Mouse (Mus musculus): ENCODE measurements around the gene Nol11.
"Not testable (repeated sequence)": the region's sequence is repeated elsewhere in the genome, so short reads cannot be mapped to it uniquely, and the experiment has no call there.

The Nol11 gene

GRCm38 (mm10) chr11:107155292-107155691, 33.9 kb downstream of the Nol11 start:
- no peak for DNase-seq (ENCODE audit: low read depth, low spot score)

DNA sequence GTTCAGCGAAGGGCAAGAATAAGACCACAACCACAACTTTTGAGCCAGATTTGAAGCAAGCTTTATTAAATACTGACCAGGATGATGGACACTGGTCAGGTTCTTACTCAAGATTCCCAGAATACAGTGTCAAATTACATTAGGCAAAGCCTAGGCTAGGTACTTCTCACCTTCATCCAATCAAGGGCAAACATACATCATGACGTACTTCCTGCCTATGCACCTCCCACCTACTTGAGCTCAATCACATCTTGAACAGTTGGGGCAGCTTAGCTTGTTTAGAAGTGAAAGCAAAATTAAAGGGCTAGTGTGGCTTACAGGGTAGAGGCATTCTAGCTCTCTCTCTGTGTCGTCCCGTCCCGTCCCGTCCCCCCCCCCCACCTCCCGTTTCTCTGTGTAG, 34.8 kb downstream of the Nol11 start:
- DNase-seq (ENCODE audit: low read depth, low spot score) = no peak

- no peak for DNase-seq (ENCODE audit: low read depth, low spot score)
These were observed 35.5 kb downstream of the Nol11 start for GRCm38 (mm10) chr11:107153645-107154044.

- no peak for DNase-seq (ENCODE audit: low read depth, low spot score)
These were observed 37.4 kb downstream of the Nol11 start for GRCm38 (mm10) chr11:107151809-107152208.

DNA sequence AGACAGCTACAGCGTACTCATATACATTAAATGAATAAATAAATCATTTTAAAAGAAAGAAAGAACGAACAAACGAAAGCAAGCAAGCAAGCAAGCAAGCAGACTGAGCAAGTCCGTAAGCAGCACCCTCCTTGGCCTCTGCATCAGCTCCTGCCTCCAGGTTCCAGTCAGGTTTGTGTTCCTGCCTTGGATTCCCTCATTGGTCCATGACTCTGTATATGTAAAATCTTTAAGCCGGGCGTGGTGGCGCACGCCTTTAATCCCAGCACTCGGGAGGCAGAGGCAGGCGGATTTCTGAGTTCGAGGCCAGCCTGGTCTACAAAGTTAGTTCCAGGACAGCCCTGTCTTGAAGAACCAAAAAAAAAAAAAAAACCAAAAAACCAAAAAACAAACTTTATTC, 45.2 kb downstream of the Nol11 start:
- DNase-seq (ENCODE audit: low read depth, low spot score) = not testable (repeated sequence)

DNA sequence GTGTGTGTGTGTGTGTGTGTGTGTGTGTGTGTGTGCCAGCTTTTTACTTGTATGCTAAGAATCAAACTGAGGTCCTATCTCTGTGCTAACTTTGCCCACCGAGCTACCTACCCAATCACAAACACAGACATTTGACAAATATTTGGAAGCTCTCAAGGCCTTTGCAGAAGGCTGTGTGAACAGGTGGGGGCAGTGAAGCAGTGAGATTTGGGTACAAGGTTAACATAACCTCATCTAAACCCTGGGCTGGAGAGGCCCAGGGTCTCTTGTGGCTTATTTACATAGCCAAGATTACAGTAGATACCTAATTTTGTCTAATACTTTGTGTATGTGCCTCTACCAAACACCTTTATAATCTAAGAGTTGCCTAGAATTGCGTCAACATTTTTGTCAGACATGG, 46.8 kb downstream of the Nol11 start:
- no peak for DNase-seq (ENCODE audit: low read depth, low spot score)

DNA sequence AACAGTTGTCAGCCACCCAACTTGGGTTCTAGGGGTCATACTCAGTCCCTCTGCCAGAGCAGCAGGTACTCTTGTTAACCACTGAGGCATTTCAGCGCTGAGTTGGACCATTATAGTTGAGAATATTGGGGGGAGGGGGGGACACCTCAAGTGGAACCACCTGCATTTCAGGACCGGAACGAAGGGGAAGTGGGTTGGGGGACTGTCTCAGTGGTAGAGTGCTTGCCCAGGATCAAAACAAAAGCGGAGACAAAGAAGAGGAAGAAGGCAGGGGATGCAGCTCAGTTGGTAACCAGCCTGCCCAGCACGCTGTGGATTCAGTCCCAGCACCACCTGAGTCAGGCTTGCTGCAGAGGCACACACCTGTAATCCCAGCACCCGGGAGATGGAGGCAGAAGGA, 48.4 kb downstream of the Nol11 start:
- no peak for DNase-seq (ENCODE audit: low read depth, low spot score)

DNA sequence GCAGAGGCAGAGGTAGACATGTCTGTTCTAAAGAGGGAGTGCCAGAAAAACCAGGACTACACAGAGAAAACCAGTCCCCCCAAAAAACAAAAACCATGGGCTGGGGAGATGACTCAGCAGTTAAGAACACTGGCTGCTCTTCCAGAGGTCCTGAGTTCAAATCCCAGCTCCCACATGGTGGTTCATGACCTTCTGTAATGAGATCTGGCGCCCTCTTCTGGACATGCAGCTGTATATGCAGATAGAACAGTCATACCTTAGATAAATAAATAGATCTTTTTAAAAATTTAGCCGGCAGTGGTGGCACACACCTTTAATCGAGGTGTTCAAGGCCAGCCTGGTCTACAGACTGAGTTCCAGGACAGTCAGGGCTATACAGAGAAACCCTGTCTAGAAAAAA, 50.5 kb downstream of the Nol11 start:
- DNase-seq (ENCODE audit: low read depth, low spot score) = no peak

- DNase-seq (ENCODE audit: low read depth, low spot score) = no peak
These were observed 51.6 kb downstream of the Nol11 start for GRCm38 (mm10) chr11:107137593-107137992.

DNA sequence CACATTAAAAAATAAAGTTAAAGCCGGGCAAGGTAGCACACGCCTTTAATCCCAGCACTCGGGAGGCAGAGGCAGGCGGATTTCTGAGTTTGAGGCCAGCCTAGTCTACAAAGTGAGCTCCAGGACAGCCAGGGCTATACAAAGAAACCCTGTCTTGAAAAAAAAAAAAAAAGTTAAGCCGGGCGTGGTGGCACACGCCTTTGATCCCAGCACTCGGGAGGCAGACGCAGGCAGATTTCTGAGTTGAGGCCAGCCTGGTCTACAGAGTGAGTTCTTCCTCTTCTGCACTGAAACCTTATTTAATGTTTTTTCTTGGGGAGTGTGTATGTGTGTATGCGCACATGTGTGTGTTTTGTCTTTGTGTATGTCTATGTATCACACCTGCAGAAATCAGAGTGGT, 52.7 kb downstream of the Nol11 start:
- DNase-seq (ENCODE audit: low read depth, low spot score) = not testable (repeated sequence)

DNA sequence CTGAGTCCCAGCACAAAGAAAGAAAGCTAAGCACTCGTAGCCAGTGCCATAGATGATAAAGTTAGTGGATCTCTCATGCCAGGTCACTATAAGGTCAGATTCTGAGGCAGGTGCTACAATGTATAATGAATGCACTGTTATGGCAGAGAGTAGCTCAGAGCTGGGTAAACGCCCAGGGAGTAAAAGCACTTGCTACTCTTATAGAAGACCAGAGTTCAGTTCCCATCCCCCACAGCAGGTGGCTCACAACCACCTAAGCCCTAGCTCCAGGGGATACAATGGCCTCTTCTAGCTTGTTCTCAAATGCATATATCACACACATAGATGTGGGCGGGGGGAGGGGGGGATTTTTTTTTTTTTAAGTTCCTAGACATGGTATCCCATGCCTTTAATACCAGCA, 53.4 kb downstream of the Nol11 start:
- no peak for DNase-seq (ENCODE audit: low read depth, low spot score)

GRCm38 (mm10) chr11:107132426-107132825, 56.8 kb downstream of the Nol11 start:
- DNase-seq (ENCODE audit: low read depth, low spot score) = no peak

DNA sequence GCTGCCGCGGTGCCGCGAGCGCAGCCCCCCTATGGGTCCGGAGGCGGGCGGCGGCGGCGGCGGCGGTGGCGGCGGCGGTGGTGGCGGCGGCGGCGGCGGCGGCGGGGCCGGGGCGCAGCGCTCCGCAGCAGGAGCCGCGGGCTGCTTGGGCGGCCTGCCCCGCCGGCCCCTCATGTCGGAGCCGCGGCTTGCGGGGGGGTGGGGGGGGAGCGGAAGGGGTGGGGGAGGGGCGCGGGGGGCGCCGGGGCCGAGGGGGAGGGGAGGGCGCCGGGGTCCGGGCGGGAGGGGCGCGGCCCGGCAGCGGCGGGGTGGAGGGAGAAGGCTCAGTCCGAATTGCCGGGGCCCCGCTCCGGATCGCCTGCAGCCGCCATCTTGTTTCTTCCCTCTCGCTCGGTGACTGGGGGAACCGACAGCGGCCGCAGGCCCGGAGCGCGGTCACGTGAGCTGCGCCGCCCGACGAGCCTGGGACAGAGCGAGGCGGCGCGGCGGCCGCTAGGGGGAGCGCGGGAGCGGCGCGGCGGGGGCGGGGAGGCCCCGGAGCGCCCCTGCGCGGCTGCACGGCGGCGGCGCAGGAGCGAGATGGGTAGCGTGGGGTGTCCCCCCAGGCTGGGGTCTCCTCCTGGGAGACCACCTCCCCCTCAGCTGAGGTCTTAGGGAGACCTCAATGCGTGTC, 57.3 kb downstream of the Nol11 start, which contains the start of gene Bptf:
Bptf (minus strand) TSS at position 379 of the 673 bp plus-strand sequence.
- DNase-seq (ENCODE audit: low read depth, low spot score) = peak; percentile 80

- DNase-seq (ENCODE audit: low read depth, low spot score) = no peak
These were observed 58.1 kb downstream of the Nol11 start for GRCm38 (mm10) chr11:107130879-107131748.

GRCm38 (mm10) chr11:107130221-107130788, 58.9 kb downstream of the Nol11 start:
- DNase-seq (ENCODE audit: low read depth, low spot score) = no peak

DNA sequence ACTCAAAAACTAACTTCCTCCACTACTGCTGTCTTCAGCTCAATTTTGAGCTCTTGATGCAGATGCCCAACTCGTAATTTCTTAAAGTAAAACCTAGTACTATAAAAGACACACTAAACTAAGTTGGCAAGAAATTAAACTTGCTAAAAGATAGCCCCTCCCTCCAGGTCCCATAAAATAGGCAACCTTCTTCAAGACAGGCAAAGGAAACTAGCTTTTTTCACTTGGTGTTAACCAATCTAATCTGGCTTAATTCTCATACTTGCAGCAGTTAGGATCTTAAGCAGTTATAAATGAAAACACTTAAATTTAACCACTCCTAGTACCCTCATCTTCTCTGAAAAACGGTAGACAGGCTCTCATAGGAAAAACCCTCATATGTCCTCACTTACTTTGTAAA, 59.5 kb downstream of the Nol11 start:
- no peak for DNase-seq (ENCODE audit: low read depth, low spot score)

- not testable (repeated sequence) for DNase-seq (ENCODE audit: low read depth, low spot score)
These were observed 62.5 kb downstream of the Nol11 start for GRCm38 (mm10) chr11:107126716-107127115.

GRCm38 (mm10) chr11:107125011-107125410, 64.2 kb downstream of the Nol11 start:
- DNase-seq (ENCODE audit: low read depth, low spot score) = no peak

DNA sequence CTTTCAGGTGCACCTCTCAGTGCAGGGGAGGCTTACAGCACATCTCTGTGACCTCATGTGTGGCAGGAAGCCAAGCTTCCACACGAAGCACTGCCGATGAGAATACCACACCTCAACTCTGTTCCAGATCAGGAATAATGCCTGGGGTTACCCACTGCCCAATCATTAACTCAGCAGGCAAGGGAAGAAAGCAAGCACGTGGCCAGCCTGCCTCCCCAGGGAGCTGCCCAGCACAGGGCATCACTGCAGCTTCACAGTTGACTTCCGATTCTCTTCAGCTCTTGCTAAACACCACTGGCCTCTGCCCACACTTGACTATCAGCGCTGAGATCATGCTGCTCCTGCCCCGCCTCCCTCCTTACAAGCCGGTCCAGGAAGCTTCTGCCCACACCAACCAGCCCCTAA, 64.9 kb downstream of the Nol11 start:
- DNase-seq (ENCODE audit: low read depth, low spot score) = no peak

DNA sequence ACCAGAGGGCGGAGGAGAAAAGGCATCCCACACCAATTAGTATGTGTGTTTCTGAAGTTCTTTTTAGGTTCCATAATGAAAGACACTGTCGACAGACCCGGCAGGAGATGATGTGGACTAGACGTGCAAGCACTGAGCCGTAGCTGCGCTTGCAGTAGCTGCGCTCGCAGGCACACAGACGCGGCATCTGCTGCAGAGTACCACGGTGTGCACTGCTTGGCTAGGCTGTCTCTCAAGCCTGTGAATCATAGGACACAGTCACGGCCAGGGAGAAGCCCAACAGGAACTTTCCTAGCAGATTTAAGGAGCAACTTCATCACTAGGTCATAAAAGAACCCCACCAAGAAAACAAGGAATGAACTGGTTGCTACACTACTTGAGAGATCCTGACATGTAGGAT, 71.4 kb downstream of the Nol11 start:
- no peak for DNase-seq (ENCODE audit: low read depth, low spot score)

Data from retina, adult 2 months (tissue).